Mouse (Mus musculus) hindbrain, embryonic 10.5 days (tissue): ENCODE results near the gene Hltf. TPM values are rescaled to one million over a fixed set of nuclear protein-coding genes. Genes with fewer than 3 reads are reported as not detected.
"Not testable (repeated sequence)": the region's sequence is repeated elsewhere in the genome, so short reads cannot be mapped to it uniquely, and the experiment has no call there.

Source experiments
- DNase-seq: peaks from one replicate; pipeline ENCODE4 v3.0.0-alpha.2; 2017; ENCODE audit warnings: low spot score
- H3K27ac ChIP-seq: fragments of 300-500 bp; sonication (generic); 2 replicates; pipeline ENCODE4 v1.5.1; 2016; ENCODE audit warnings: mild to moderate bottlenecking, moderate library complexity
- H3K27me3 ChIP-seq: fragments of 300-500 bp; sonication (generic); 2 replicates; pipeline ENCODE4 v1.6.1; 2016; ENCODE audit warnings: mild to moderate bottlenecking; ENCODE audit not compliant: poor library complexity, insufficient read depth, severe bottlenecking
- H3K36me3 ChIP-seq: fragments of 300-500 bp; sonication (generic); 2 replicates; pipeline ENCODE4 v1.6.1; 2016; ENCODE audit warnings: mild to moderate bottlenecking, moderate library complexity
- H3K4me1 ChIP-seq: fragments of 300-500 bp; sonication (generic); replicated peaks from 2 replicates; pipeline ENCODE4 v1.6.1; 2016; ENCODE audit warnings: mild to moderate bottlenecking
- H3K4me3 ChIP-seq: fragments of 300-500 bp; sonication (generic); 2 replicates; pipeline ENCODE4 v1.5.1; 2016; ENCODE audit warnings: mild to moderate bottlenecking, moderate library complexity
- H3K9me3 ChIP-seq: fragments of 300-500 bp; sonication (generic); 2 replicates; pipeline ENCODE4 v1.6.1; 2016; ENCODE audit warnings: mild to moderate bottlenecking, moderate library complexity
- WGBS: fragments of 180-500 bp; shearing (Covaris S2); methylation state at CpG from one replicate; pipeline ENCODE4 v1.1.7; 2016; 5-methylcytosine and 5-hydroxymethylcytosine counted together
- polyA plus RNA-seq: library from polyadenylated mRNA; unstranded; fragments of >200 nt; fragmentation: Nextera tagmentation; extraction: Ambion mirVana; gene quantifications from 2 replicates; pipeline ENCODE4 v1.2.1, GENCODE M21; 2016

Hltf gene
- 14.5 and 20.2 TPM in 2 replicates for polyA plus RNA-seq

DNA sequence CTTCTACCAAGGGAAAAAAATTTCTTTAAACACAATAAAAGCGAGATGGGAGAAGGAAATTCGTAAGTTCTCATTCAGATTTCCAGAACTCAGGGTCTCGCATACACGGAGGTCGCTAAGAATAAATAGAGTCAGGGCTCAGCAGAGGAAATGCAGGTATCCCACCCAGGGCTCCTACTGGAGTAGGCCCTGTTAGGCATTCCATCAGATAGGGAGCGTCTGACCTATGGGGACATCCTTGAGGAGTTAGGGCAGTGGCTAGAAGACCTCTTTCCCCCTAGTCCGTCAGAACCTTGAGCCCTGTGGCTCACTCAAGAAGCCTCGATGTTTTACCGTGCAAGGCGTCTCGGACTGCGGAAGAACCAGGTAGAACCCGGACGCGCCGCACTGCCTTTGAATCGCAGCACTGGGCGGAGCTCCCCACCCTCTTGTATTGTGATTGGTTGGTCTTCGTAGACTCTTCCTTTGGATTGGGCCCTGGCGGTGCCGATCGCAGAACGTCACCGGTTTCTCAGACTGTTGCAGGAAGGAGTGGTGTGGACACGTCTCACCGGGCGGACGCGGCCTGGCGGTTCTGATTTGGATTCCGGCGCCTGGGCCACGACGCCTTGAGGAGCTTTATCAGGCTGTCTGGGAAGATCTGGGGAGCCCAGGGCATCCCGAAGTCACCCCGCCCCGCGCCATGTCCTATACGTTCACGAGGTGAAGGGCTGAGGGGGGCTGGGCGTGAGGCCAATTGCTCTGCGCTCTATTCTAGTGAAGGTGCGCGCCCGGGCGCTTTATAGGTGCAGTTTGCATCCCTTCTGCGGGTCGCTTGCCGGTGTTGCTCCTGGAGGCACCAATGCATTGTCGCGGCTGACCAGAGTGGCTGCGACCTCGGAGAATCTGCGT lies at the start of gene Hltf:
Hltf (plus strand) TSS at position 506 of the 891 bp plus-strand sequence.
- peak; percentile 90 for DNase-seq
- H3K27me3 ChIP-seq = no peaks in the 10 kb centered on the region
- no peaks in the 10 kb centered on the region for H3K9me3 ChIP-seq
- peak within 1 kb of the TSS; percentile 80 for H3K4me3 ChIP-seq
- WGBS = under 1% methylated on average over 54 of the region's 54 CpGs
- peaks cover 7% of the 10 kb centered on the region for H3K36me3 ChIP-seq
- peaks cover 10% of the 10 kb centered on the region for H3K4me1 ChIP-seq
- peak within 1 kb of the TSS; percentile 88 for H3K27ac ChIP-seq

DNA sequence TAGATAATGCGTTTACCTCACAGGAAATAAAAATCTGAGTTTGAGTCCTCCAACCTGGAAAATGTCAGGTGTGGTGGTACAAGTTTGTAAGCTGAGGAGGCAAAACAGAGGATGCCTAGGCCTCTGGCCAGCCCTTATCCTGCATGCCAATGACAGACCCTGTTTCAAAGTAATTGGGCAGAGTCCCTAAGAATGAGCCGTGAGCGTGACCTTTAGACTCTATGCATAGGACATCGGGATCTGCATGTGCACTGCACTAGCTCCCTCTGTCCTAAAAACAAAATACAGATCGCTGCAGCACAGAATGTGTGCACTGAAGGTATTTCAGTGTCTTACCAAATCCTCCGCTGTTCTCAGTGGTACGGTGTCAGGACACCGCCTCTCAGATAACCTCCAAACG lies 47.1 kb upstream of the Hltf start:
- Histone ChIP-seq H3K4me3 (no peak overlapping the region), H3K36me3 (peaks cover 29% of the 10 kb centered on the region), H3K4me1 (no peaks in the 10 kb centered on the region), H3K9me3 (no peaks in the 10 kb centered on the region), H3K27me3 (no peaks in the 10 kb centered on the region), H3K27ac (0 out of 2 replicates have a peak overlapping the region, but pooled peaks have one; percentile 17)
- peak; percentile 12 for DNase-seq
- WGBS = 79% methylated on average over 9 of the region's 9 CpGs

DNA sequence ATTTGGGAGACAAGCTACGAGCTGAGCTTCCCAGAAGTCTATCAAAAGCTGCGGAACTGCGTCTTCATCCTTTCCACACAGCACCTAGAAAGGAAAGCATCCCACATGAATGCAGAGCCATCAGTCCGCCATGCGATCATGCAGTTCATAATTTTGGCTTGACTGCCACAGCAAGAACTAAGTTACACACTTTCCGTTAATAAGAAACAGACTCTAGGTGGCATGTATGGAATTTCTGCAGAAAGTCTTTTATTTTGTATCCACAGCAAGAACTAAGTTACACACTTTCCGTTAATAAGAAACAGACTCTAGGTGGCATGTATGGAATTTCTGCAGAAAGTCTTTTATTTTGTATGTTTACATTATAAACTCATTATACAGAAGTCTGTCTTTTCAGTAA lies 46.7 kb upstream of the Hltf start:
- WGBS = 77% methylated on average over 7 of the region's 7 CpGs
- 0 out of 2 replicates have a peak overlapping the region, but pooled peaks have one; percentile 17 for H3K27ac ChIP-seq

DNA sequence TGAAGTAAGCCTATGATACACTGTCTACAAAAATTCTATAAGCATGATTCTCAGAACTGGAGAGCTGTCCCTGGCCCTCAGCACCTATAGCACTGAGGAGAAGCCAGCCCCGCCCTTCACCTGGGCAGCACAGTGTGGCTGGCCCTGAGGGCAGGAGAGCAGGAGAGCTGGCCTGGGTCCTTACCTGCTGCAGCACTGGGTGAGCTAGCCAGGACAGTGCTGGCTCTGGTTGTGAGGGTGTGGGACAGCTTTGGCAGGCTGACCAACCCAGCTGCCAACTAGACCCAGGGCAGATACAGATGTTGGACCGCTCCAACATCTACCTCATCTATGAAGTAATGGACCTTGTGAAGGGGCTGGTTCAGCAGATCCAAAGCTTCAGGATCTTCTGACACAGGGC lies 43.2 kb upstream of the Hltf start:
- no peak overlapping the region for H3K4me3 ChIP-seq
- H3K4me1 ChIP-seq = no peaks in the 10 kb centered on the region
- H3K27ac ChIP-seq = no peak overlapping the region
- no peaks in the 10 kb centered on the region for H3K27me3 ChIP-seq
- no peaks in the 10 kb centered on the region for H3K9me3 ChIP-seq
- 91% methylated on average over 2 of the region's 2 CpGs for WGBS
- no peak for DNase-seq
- H3K36me3 ChIP-seq = peaks cover 45% of the 10 kb centered on the region

More for the DNA sequence above, 46.7 kb upstream of the Hltf start:
- H3K36me3 ChIP-seq = peaks cover 33% of the 10 kb centered on the region
- H3K4me3 ChIP-seq, DNase-seq, H3K27me3 ChIP-seq, H3K9me3 ChIP-seq, H3K4me1 ChIP-seq: not testable (repeated sequence)

DNA sequence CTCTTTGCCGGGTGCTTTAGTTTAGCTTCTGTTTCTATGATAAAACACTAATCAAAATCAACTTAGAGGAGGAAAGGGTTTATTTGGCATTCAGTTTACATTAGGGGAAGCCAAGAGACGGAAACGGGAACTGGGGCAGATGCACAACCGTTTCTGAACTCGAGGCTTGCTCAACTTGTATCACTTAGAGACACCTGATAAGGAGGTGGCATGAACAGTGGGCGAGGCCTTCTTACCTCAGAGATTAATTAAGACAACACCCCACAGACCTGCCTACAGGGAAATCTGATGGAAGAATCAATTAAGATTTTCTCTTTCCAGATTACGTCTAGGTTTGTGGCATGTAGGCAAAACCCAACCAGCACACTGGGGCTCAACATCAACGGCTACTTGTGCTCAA lies 39.5 kb upstream of the Hltf start:
- WGBS = 92% methylated on average over 8 of the region's 8 CpGs
- no peak for DNase-seq
- Histone ChIP-seq H3K9me3 (no peaks in the 10 kb centered on the region), H3K27ac (no peak overlapping the region), H3K36me3 (peaks cover 67% of the 10 kb centered on the region), H3K27me3 (no peaks in the 10 kb centered on the region), H3K4me3 (no peak overlapping the region), H3K4me1 (no peaks in the 10 kb centered on the region)

DNA sequence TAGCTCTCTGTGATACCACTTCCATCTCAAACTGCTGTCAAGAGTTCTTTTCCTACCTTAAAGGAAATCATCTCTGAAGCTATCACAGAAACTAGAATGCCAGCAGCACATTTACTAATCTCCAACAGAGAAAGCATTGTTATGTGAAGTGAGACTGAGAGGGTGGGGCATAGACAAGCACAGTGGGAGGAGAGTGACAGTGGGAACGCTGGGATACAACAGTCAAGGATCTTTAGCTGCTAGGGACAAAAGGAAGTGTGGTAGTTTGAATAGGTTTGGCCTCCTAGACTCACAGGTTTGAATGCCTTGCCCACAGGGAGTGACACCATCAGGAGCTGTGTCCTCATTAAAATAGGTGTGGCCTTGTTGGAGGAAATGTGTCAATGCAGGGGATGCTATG lies 33.8 kb upstream of the Hltf start:
- Histone ChIP-seq H3K27ac (no peak overlapping the region), H3K9me3 (no peaks in the 10 kb centered on the region), H3K4me3 (no peak overlapping the region), H3K4me1 (no peaks in the 10 kb centered on the region), H3K27me3 (no peaks in the 10 kb centered on the region), H3K36me3 (peaks cover 74% of the 10 kb centered on the region)
- no peak for DNase-seq
- 50% methylated on average over 1 of the region's 1 CpGs for WGBS

DNA sequence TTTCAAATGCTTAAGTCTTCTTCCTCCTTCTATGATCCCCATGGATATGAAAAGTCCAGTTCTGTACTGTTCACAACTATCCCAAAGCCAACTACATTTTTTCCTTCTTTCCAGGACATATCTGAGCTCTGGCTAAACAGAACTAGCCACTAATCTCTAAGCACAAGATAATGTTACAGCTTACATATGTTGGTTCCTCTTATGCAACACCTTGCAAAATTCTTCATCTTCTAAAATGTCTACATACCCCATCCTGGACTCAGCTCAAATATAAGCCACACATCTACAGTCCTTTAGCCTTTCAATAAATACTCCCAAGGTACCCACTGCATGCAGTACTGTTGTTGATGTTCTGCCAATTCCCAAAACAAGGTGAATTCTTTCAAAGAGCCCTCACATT lies 31.1 kb upstream of the Hltf start:
- Histone ChIP-seq H3K27me3 (no peaks in the 10 kb centered on the region), H3K36me3 (peaks cover 60% of the 10 kb centered on the region), H3K27ac (no peak overlapping the region), H3K4me3 (no peak overlapping the region), H3K4me1 (no peaks in the 10 kb centered on the region), H3K9me3 (no peaks in the 10 kb centered on the region)
- no peak for DNase-seq

DNA sequence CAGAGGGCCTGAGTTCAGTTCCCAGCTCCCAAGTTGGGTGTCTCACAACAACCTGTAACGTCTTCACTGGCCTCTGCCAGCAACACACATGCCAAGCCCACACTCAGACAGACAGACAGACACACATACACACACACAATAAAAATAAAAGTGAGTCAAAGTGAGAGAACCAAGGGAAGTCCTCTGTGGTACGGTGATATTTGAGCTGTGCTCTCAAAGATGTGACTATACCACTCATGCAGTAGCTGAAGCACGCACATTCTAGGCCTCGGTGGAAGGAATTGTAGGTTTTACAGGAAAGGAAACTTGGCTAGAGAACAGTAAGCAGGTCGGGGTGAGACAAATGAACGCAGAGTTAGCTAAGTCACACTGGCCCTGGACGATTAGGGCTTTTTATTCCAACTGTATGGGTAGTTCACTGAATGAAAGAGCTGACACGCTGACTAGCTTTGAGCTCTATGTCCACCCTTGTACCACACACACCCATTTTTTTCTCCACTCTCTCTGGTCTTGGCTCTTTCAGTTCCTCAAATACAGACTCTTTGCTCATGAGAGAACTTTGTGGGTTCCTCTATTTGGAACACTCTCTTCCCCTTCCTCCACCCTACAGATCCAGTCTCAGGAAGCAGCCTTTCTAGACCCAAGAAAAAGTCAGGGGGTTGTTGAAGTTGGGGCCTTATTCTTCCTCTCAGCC lies 30.5 kb upstream of the Hltf start:
- no peak overlapping the region for H3K27ac ChIP-seq
- 94% methylated on average over 8 of the region's 8 CpGs for WGBS
- H3K9me3 ChIP-seq = no peaks in the 10 kb centered on the region
- H3K36me3 ChIP-seq = peaks cover 53% of the 10 kb centered on the region
- H3K27me3 ChIP-seq = no peaks in the 10 kb centered on the region
- DNase-seq = no peak
- H3K4me1 ChIP-seq = no peaks in the 10 kb centered on the region
- H3K4me3 ChIP-seq = no peak overlapping the region

DNA sequence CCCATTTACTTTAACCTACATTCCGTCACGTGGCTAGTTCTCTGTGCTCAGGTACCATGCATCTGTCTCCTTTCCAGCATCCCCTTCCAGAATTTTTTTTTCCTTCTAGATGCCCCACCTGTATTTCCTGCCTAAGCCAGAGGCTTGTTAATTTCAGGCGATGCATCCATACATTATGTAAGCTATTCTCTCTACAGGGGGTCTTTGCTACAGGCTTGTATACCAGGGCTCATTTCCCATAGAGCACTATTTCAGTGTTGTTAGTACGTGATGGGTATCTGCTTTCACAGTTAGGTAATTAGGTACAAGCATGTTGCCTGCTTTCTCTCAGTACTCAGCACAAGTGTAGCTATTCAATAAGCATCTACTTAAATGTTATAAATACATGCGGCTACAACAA lies 29.8 kb upstream of the Hltf start:
- Histone ChIP-seq H3K27me3 (no peaks in the 10 kb centered on the region), H3K9me3 (no peaks in the 10 kb centered on the region), H3K27ac (no peak overlapping the region), H3K4me3 (no peak overlapping the region), H3K4me1 (no peaks in the 10 kb centered on the region), H3K36me3 (peaks cover 47% of the 10 kb centered on the region)
- no peak for DNase-seq
- 93% methylated on average over 5 of the region's 5 CpGs for WGBS

DNA sequence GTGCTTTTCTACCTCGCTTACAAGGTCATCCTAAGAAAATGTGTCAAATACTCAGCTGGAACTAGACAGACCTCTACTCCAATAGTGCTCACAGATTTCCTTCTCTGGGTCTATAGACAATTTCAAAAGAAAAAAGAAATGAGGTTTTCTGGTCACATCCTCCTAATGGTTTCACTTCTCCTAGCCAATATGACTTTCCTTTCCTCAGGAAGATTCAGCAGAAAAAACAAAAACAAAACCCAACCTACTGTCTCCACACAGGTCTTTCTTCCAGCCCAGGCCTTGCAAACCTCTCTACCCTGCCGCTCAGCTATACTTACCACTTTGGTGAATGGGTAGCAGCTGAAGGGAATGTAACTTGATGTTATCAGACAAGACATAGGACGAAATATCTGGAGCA lies 29.0 kb upstream of the Hltf start:
- Histone ChIP-seq H3K9me3 (no peaks in the 10 kb centered on the region), H3K4me3 (no peak overlapping the region), H3K36me3 (peaks cover 38% of the 10 kb centered on the region), H3K27me3 (no peaks in the 10 kb centered on the region), H3K4me1 (peaks cover 2% of the 10 kb centered on the region), H3K27ac (no peak overlapping the region)
- 95% methylated on average over 3 of the region's 3 CpGs for WGBS
- no peak for DNase-seq

DNA sequence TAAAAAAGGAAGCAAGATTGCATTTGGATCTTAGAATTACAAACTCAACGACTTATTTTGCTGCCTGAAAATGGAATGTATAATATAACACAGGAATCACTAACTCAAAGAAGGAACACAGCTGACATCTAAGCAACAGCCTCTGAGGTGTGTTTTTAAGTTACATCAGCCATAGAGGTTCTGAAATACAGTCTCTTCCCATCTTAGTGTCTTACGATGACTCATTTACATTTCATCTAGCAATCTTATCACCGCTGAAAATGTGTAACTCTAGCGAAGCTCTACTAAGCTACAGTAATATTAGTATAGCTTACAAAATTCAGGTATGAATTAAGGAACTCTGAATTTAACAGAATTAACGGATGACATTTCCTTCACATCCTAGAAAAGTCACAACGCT lies 26.8 kb upstream of the Hltf start:
- Histone ChIP-seq H3K4me3 (no peak overlapping the region), H3K36me3 (peaks cover 16% of the 10 kb centered on the region), H3K4me1 (peaks cover 11% of the 10 kb centered on the region), H3K27me3 (no peaks in the 10 kb centered on the region), H3K9me3 (no peaks in the 10 kb centered on the region), H3K27ac (no peak overlapping the region)
- 96% methylated on average over 6 of the region's 6 CpGs for WGBS
- no peak for DNase-seq

DNA sequence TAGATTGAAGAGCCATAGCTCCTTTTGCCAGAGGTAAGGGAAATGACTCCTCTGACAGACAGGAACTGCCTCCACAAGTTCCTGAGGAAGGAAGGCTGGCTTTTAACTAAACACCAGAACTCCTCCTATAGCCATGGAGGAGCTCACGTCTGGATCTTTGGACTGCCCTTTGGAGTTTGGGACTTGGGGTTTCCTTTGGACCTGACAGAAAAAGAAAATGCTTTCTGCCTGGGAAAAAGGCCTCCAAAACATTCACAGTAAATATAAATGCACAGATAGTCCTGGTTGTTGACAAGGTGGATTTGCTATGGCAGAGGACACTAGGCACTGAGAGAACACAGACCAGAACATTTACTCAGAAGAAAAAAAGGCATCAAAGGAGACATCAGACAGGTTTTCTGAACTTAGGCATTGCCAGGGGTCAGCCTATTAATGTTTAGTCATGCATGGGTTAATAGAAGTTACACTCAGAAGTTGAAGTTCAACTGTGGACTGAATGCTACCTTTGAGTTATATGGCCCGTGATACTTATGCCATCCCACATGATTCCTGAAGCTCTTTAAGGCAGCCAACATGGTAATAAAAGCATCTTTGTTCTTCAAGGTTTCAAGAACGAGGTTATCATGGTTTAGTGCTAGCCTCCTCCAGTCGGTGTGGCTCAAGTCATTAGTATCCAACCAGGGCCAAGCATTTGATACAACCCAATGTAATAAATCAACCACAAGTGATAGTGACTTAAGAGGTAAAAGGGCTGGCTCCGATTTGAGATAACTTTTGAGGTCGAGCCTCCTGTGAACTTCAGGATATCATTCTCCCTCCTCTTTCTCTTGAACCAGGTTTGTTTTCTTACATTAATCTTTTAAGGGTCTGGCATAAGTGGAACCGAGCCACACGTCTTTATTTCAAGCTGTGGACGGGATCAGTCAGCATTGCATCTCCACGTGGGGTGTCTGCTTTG lies 23.6 kb upstream of the Hltf start:
- Histone ChIP-seq H3K4me1 (peaks cover 11% of the 10 kb centered on the region), H3K27me3 (no peaks in the 10 kb centered on the region), H3K36me3 (no peaks in the 10 kb centered on the region), H3K9me3 (0 out of 2 replicates have a peak, but pooled peaks cover 6% of the 10 kb centered on the region), H3K4me3 (peak overlapping the region; percentile 79), H3K27ac (peak overlapping the region; percentile 89)
- DNase-seq = no peak
- 27% methylated on average over 10 of the region's 10 CpGs for WGBS
